Mouse (Mus musculus) brain, embryonic 18.5 days (tissue): Measurements from ENCODE around the gene Eps8.

Source experiments
- DNase-seq: peaks from one replicate; pipeline ENCODE4 v3.0.0-alpha.2; 2012; ENCODE audit warnings: low read depth, low spot score

Eps8 gene

DNA sequence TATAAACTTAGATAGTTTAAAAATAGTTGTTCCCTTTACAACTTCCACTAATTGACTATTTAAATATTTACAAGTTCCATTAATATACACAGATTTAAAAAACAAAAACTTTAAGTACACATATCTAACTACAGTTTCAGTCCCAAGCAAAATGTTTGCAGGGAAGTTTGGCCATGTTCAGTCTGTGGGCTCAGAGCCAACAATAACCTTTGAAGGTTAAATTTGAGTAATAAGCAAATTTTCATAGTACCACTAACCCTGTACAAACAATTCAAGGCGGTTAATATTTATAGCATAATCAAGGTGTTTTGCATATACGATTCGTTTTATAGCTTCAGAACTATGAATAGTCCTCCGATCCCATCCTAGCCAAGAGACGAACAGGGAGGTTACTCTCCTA lies 84.7 kb downstream of the Eps8 start:
- DNase-seq: no peak

DNA sequence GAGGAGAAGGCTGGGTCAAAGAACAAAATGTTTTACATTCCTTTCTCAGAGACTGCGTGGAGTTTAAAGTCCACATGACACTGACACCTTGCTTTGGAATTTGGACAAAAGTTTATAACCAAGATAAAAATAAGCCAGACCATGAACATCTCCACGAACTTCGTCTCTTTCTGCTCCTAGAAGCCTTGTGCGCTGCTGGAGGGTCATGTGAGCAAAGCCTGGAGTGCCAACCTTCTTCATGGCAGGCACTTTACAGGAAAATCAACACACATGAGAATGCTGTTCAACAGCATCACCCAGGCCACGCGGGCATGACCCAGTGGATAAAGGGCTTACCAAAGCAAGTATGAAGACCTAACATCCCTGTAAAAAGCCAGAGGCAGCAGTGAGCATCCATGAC lies 85.6 kb downstream of the Eps8 start:
- DNase-seq: no peak

DNA sequence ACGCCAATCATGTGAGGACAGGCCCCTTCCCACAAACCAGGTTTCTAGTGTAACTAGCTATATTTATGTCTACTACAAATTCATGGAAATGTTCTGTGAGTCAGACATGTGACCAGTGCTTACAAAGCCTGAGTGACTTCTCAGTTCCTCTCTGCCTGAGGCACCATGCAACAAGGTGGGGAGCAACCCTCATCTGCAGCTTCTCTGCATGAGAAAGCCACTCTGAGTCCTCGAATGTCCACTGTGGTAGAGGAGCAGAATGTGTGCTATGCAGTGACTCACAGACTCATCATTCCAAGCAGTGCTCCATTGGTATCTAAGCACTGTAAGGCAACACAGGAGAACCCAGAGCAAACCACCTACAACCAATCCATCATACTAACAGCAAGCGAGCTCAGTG lies 88.8 kb downstream of the Eps8 start:
- no peak for DNase-seq

DNA sequence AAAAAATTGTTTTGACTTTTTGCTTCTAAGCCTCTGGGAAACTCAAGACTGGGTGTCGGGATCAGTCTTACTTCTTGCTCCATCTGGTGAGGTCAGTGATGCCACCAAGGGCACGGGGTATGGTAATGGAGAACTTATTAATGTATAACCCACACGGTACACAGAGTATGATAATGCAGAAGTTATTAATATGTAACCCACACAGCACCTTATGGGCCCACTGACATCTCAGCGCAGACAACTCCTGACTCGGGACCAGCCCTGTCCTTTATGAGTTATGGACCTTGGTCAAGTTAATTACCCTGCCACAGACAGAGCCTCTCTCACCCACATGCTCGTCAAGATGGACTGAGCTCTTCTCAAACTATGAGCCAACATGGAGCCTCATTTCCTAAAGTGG lies 89.2 kb downstream of the Eps8 start:
- no peak for DNase-seq

DNA sequence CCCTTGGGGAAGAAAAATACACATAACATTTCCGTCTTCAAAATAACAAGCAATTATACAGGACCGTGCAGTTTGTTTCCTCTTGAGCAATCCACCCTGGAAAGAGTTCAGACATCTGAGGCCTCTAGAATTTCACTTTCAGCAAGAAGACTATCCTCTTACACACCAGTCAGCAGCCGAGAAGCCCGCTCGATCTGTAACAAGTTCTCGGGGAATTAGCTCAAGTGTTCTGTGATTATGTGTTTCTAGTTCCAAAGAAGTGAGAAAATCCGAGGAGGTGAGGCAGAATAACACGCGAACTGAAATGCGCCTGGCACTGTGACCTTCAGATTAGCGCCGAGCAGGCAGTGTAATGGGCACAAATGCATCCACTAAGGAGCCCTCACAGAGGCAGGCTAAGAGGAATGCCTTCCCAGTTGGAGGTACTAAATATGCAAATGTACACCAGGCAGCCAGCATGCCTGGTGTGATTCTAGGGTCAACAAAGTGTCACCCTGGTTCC lies 94.3 kb downstream of the Eps8 start:
- no peak for DNase-seq

DNA sequence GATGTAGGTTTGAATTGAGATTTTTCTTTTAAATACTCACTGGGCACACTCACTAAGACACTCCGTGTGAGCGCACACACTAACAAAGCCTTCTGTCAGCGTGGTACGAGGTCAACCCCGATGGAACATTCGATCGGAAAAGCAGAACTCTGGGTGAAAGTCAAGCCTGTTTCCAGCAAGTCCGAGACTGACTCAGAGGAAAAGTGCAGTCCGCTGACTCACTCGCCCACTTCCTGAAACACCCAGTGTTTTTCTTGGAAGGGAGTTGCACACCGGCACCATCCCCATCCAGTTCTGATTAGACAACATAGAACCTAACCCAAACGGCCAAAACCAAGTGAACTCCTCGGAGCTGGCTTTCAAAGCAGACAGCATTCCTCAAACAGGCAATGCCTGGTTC lies 95.8 kb downstream of the Eps8 start:
- DNase-seq: no peak

DNA sequence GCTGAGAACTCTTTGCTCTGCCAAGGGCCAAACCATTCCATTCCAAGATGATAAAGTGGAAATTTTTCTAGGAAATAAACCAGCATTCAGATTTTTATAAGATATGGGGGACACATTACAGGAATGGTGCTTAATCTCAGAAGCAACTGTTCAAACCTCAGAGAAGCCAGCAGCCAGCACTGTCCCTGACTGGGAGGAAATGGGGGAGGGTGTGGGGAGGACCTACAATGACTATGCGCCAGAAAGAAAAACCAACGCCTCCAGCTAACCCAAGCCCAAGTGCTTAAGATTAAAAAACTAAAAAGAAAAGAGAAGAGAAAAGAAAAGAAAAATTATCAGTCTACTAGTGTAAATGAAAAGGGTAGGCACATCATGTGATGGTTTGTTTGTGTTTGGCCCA lies 97.0 kb downstream of the Eps8 start:
- no peak for DNase-seq

DNA sequence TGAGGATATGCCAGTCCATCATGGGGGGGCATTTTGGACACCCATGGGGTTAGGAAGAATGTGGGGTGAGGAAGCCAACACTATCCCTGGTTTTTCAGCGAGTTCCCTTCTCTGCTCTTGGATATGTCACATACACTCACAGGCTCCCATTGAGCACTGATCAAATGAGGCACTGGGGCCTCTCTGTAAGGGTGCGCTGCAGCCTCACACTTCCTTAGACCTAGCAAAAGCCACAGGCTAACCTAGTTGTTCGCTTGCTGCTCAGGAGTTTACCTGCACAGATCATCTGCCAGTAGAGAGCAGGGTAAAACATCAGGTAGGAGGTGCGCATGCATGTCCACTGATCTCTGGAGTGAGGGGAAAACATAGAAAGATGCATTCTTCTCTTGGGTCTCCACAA lies 97.5 kb downstream of the Eps8 start:
- no peak for DNase-seq

DNA sequence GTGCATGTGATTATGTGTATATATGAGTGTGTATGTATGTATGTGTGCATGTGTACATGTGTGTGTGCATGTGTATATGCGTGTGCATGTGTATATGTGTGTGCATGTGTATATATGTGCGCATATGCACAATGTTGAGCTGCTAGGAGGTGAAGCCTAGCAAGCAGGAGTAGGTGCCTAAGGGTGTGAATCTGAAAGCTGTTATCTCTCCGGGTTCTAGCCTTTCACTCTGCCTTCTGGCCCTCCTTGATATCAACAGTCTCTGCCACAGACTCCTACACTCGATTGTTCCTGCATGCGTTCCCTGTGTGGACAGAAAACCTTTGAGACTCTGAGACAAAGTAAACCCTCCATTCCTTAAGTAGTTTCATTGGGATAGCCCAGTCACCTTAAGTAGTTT lies 98.0 kb downstream of the Eps8 start:
- DNase-seq: no peak

DNA sequence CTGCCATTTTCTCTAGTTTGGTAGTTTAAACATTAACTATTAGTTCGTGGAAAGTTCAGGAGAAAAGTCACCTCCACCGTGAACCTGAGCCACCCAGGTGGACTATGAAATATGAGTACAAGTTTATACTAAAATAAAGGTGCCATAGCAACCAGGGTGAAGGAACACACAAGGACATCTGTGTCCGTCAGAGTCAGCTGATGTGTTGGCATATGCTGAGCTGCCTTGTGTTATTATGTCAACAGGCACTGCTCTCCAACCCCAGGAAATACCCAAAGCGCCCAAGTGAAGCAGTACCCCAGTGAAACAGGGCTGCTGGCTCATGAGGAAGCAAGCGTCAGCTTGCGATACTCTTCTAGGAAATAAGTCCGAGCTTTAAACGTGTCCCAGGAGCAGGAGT lies 104.5 kb downstream of the Eps8 start:
- DNase-seq: no peak

DNA sequence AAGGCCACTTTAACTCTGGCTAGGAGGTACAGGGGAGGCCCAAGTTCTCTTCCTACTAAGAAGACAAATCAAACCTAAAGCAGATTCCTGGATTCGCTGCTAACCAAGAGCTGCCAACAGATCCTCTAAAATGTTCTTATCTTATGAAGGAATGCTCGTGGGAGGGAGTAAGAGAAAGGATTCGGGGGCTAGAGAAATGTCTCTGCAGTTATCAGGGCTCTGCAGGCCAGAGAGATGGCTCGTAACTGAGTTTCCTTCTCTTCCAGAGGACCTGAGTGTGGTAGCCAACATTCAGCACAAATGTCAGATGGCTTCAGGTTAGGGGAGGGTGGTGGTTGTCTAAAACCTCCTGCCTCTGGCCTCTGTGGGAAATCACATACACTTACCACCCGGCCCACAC lies 106.1 kb downstream of the Eps8 start:
- DNase-seq: no peak

DNA sequence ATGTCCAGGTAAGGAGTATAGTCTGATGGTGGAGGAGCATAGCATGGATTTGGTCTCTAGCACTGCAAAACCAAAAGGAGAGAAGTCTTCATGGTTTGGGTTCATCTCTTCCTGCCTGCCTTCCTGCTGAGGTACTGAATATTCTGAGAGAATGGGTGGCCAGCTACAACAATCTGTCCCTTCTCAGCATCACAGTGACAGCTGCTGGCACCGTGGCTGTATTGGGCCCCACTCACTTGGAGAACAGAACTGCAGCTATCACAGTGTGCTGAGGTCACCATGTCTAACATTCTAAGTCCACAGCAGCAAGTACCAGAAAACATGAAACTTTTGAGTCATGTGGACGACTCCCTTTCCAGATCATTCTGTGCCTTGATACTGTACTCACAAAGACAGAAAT lies 107.1 kb downstream of the Eps8 start:
- no peak for DNase-seq

DNA sequence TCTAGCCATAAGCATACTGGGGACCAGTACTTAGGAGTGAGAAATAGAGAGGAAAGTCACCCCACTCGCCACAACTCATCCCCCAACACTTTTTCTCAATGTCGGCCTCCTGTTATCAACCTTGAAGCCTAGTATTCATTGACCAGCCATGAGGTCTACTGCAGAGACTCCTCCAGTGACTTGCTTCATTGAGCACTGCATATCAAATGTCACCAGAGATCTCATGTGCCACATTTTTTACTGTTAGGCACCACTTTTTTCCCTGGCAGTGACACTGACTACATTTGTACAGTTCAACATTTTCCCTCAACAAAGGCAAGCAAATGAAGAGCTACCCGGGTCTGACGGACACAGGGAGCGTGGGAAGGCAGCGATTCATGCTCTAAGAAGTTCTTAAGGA lies 108.6 kb downstream of the Eps8 start:
- DNase-seq: no peak

DNA sequence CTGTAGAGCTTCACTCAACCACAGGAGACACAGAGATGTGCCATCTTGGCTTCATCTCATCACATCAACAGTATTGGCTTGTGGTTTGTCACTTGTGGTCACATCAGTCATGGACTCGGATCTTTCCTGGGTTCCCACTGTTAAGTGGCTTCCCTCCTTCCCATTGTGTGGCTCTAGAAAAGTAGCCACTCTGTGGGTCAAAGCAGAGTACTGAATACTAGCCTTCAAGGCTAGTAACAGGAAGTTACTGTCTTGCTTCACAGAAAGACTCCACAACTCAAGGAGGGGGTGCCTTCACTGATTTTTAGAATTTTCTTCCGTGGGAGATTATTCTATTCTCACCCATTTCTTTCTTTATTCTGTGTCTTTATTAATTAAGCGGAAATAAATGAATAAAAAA lies 109.3 kb downstream of the Eps8 start:
- DNase-seq: no peak

DNA sequence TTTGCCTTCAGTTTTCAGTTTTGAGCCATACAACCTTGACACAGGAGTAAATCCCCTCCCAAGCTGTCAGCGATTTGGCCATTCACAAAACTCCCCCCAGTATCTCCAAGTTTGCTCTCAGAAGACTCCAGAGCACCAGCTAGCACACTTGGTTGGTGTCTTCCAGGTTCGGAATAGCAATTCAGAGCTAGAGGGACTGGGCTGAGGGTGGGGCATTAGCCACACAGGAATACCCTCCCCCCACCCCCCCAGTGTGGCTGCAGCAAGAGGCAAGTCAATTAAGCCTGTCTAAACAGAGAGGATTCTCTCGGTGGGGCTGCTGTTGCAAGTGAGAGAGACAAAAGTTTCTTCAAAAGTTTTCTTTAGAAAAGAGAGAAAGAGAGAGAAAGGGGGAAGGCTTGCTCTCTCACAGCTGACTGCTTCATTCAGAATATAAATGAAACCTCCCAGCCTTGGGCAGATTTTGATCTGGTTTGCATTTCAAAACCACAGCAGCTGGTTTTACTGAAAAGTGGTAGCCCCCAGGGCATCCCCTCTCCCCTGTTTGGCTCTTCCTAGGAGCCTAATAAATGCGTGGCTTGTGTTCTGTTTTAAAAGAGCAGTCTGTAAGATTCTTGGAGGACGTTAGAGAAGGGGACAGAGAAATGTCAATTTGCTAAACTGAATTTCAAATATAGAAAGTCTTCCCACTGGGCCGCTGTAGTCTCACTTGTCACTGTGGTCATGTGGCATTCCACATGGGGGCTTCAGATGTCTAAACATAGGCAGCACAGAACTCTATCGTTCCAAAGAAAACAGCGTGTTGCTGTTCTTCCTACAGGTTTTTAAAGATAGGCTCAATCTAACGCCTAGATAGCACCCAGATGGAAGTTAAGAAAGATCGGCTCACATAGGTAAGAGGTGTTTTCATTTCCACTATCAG lies 112.2 kb downstream of the Eps8 start:
- no peak for DNase-seq

DNA sequence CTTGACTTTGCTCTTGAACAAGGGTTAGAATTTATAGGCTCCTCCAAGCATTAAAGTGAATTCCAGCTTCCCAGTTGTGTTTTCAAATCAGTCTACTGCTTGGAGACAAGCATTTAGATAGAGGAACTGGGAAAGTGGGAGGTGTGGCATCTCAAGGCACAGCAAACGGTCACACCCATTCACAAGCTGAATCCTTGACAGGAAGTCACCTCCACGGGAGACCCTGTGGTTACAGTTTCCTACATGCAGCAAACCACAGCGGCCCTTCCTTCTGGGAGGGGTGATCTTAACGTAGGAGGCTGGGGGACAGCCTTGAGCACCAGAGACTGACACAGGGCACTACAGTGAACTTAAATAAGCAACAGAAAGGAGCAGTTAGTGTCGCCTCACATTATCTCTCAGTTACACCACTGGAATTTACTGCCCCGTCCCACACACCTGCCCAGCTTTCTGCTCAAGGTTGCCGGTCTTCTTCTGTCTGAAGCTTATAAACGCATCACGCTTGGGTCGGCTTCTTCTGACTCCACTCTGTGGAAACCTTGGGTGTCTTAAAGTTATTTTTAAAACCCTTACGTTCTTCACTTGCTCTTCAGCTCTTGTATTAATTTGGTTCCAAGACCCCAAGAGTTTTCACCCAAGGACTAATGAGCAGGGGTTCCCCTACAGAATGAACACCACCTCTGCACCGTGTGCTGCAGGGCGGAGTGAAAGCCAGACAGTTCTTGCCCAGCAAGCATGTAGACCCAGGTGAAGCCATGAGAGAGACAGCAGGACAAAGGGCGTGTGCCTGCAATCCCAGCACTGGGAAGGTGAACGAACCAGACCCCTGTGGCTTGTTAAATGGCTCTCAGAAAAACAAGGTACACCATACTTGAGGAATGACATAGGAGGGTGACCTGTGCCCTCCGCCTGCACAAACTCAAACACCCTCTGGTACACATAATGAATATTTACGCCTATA lies 113.2 kb downstream of the Eps8 start:
- DNase-seq: no peak

DNA sequence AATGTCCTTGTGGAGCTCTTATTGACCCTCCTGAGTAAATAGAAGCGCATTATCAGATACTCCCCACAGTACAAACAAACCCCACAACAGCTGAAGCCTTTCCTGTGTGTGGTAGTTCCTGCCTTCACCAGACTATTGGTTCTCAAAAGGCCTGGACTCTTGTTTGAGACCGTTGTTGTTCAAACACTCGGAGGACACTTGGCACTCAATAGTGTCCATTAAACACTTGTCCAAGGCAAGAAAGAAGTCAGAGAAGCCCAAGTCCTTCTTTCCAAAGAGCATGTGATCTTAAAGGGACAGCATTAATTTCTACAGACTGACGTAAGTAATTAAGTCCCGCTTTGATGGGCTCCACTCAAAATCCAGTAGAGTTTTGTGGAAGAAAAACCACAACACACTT lies 113.9 kb downstream of the Eps8 start:
- DNase-seq: no peak

DNA sequence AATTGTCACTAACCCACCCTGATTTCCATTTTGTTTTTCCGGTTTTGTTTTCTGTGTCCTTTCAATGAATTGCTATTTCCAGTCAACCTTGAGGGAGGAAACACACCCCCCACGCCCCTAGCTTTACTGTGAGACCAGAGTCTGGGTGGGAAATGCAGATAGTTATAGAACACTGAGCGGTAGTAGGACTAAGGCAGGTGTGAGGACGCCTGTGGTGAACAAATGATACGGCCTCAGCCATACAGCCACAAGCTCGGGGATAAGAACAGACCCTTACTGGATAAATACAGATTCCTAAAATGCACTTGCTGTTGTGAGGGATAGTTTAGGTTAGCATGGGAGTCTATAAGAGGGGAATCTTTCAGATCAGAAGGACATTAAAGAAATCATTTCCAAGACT lies 114.3 kb downstream of the Eps8 start:
- DNase-seq: no peak

DNA sequence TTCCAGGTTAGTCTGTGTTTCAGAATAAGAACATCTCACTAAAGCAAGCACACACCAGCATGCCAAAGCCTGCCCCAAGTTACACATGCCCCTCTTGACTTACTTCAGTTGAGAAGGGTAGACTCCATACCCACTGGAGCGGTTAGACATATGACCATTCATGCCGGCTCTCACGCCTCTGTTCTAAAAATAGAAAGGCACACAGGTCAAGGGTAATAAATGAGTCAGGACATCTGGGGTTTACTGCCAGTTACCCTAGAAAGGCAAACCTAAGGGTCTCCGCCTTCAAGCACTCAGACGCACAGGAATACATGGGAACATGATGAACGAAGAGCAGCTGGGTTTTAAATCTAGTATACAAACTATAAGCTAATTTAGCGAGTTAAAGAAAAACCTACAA lies 115.5 kb downstream of the Eps8 start:
- DNase-seq: no peak

DNA sequence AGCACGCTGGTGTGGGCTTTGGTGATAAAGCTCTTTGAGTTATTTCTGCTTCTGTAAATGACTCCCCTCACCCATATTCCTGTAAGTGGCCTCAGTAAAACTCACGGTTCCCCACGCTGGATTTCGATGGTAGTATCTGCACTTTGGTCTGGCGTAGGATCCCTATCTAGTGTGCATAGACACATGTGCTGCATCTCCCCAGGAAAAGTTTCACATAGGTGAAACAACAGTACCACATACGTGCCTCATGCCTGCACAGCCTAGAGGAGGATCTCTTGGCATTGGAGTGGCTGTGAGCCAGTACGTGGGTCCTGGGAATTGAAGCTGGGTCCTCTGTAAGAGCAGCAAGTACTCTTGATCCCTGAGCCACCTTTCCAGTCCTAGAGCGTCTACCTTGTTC lies 121.9 kb downstream of the Eps8 start:
- DNase-seq: no peak

DNA sequence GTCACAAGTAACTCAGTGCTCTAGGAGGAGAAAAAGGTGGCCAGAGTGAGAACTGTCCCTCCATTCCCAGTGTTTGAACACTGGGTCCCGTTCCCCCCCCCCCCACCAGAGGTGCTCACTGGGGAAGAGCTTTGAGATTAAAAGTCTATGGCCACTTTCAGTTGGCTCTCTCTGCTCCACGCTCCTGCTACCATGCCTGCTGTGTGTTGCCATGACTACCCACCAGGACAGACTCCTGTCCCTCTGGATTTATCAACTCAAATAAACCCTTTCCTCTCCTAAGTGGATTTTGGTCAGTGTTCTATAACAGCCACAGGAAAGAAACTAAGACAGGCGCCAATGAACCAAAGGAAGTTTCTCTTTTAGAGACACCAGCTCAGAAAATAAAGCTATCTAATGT lies 128.9 kb downstream of the Eps8 start:
- no peak for DNase-seq

DNA sequence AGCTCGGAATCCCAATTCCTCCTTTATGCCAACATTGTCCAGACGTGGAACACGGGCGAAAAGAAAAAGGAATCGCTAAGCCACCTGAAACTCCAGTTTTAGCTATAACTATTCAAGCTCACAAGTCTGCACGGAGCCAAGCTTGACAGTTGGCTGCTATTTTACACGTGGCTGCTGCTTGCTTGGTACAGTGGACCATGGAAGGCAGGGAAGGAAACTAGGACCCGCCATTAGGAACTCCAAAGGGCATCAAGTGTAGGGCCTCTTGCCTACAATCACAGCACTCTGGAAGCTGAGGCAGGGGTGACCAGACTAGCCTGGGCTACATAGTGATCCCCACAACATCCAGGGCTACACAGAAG lies 134.4 kb downstream of the Eps8 start:
- DNase-seq: no peak
